8 mouse cellular contexts compared by ENCODE assay signal in genomic region chr12:112941156-112941775, GRCm38 (mm10). TPM values are rescaled to one million over a fixed set of nuclear protein-coding genes. Genes with fewer than 3 reads are reported as not detected.
DNase-seq lines count a peak whose midpoint lies in the region; ATAC-seq and TF ChIP-seq lines count a peak whose summit lies in the region.

No protein-coding gene starts in this region.

- peak overlapping the region; percentile 80 for H3K4me2 ChIP-seq in embryonic facial prominence, embryonic 15.5 days (replicated peaks)
- peak overlapping the region; percentile 75 for H3K4me2 ChIP-seq in intestine, embryonic 14.5 days (ENCODE audit: low read length)
- H3K4me2 ChIP-seq in liver, embryonic 16.5 days (ENCODE audit: low read depth, low read length), result peak overlapping the region; percentile 80
- H3K4me2 ChIP-seq in stomach, embryonic 16.5 days (ENCODE audit: low read depth, low read length), result peak overlapping the region; percentile 78

- 33% methylated on average over 10 of the region's 10 CpGs for WGBS in embryonic facial prominence, embryonic 15.5 days
- WGBS in intestine, embryonic 14.5 days, result 41% methylated on average over 10 of the region's 10 CpGs
- WGBS in liver, embryonic 16.5 days (ENCODE audit: insufficient replicate concordance), result 35% methylated on average over 10 of the region's 10 CpGs
- 35% methylated on average over 10 of the region's 10 CpGs for WGBS in stomach, embryonic 16.5 days

- no peak for TF ChIP-seq CTCF in E14TG2a.4 (conservative IDR thresholded peaks at IDR 0.05; ENCODE audit: low read length)

- peak overlapping the region; percentile 62 for H3K9ac ChIP-seq in embryonic facial prominence, embryonic 15.5 days
- H3K9ac ChIP-seq in intestine, embryonic 14.5 days (ENCODE audit: low read length), result peak overlapping the region; percentile 60
- peak overlapping the region; percentile 75; the same call in 1 of the 2 replicates for H3K9ac ChIP-seq in liver, embryonic 16.5 days (ENCODE audit: low read depth, low read length)
- H3K9ac ChIP-seq in stomach, embryonic 16.5 days (ENCODE audit: low read length), result peak overlapping the region; percentile 85

- no peak for ATAC-seq in cerebellum, adult (ENCODE audit: insufficient number of reproducible peaks, low FRiP score, low TSS enrichment)
- ATAC-seq in embryonic facial prominence, embryonic 15.5 days (ENCODE audit: insufficient number of reproducible peaks, low FRiP score, low TSS enrichment, low read depth), result no peak
- ATAC-seq in intestine, embryonic 14.5 days (replicated peaks; ENCODE audit: low FRiP score, low TSS enrichment, low read depth), result no peak; the same call in 1 of the 2 replicates
- no peak for ATAC-seq in liver, embryonic 16.5 days (ENCODE audit: low read depth)
- no peak for ATAC-seq in stomach, embryonic 16.5 days (ENCODE audit: insufficient read depth, low FRiP score)

- no peaks in the 10 kb centered on the region for H3K9me3 ChIP-seq in E14TG2a.4 (ENCODE audit: low read length)
- H3K9me3 ChIP-seq in embryonic facial prominence, embryonic 15.5 days (replicated peaks), result no peaks in the 10 kb centered on the region
- no peaks in the 10 kb centered on the region for H3K9me3 ChIP-seq in intestine, embryonic 14.5 days (ENCODE audit: control insufficient read depth, low read length)
- H3K9me3 ChIP-seq in liver, embryonic 16.5 days (replicated peaks; ENCODE audit: control insufficient read depth, low read length), result no peaks in the 10 kb centered on the region
- H3K9me3 ChIP-seq in stomach, embryonic 16.5 days (replicated peaks; ENCODE audit: control insufficient read depth, low read length), result no peaks in the 10 kb centered on the region

- peak overlapping the region; percentile 86 for H3K27ac ChIP-seq in embryonic facial prominence, embryonic 15.5 days (replicated peaks)
- H3K27ac ChIP-seq in intestine, embryonic 14.5 days (ENCODE audit: low read depth), result peak overlapping the region; percentile 79; the same call in 1 of the 2 replicates
- H3K27ac ChIP-seq in liver, embryonic 16.5 days (ENCODE audit: low read length), result no peak overlapping the region; the same call in 1 of the 2 replicates
- peak overlapping the region; percentile 85 for H3K27ac ChIP-seq in stomach, embryonic 16.5 days (ENCODE audit: low read length)

- H3K27me3 ChIP-seq in E14TG2a.4 (ENCODE audit: insufficient read depth, low read length), result peaks cover 12% of the 10 kb centered on the region
- no peaks in the 10 kb centered on the region for H3K27me3 ChIP-seq in embryonic facial prominence, embryonic 15.5 days
- H3K27me3 ChIP-seq in intestine, embryonic 14.5 days (replicated peaks; ENCODE audit: control insufficient read depth, insufficient read depth, low read length), result no peaks in the 10 kb centered on the region
- H3K27me3 ChIP-seq in liver, embryonic 16.5 days (ENCODE audit: control insufficient read depth, insufficient read depth, low read depth, low read length), result peaks cover 2% of the 10 kb centered on the region; the same call in 1 of the 2 replicates
- H3K27me3 ChIP-seq in stomach, embryonic 16.5 days (ENCODE audit: control insufficient read depth, insufficient read depth, low read length), result no peaks in the 10 kb centered on the region

- peak overlapping the region; percentile 78 for H3K4me3 ChIP-seq in E14TG2a.4 (replicated peaks; ENCODE audit: low read length)
- peak overlapping the region; percentile 79 for H3K4me3 ChIP-seq in embryonic facial prominence, embryonic 15.5 days (replicated peaks)
- H3K4me3 ChIP-seq in intestine, embryonic 14.5 days (ENCODE audit: low read depth, low read length), result peak overlapping the region; percentile 74
- H3K4me3 ChIP-seq in liver, embryonic 16.5 days (ENCODE audit: low read depth, low read length), result peak overlapping the region; percentile 73
- H3K4me3 ChIP-seq in stomach, embryonic 16.5 days (replicated peaks; ENCODE audit: low read length), result peak overlapping the region; percentile 69

- H3K4me1 ChIP-seq in E14TG2a.4 (replicated peaks; ENCODE audit: low read depth, low read length), result peaks cover 59% of the 10 kb centered on the region
- H3K4me1 ChIP-seq in embryonic facial prominence, embryonic 15.5 days, result peaks cover 47% of the 10 kb centered on the region
- peaks cover 13% of the 10 kb centered on the region for H3K4me1 ChIP-seq in intestine, embryonic 14.5 days (replicated peaks; ENCODE audit: control insufficient read depth, insufficient read depth, low read length)
- H3K4me1 ChIP-seq in liver, embryonic 16.5 days (ENCODE audit: control insufficient read depth, low read depth, low read length), result peaks cover 9% of the 10 kb centered on the region
- peaks cover 29% of the 10 kb centered on the region for H3K4me1 ChIP-seq in stomach, embryonic 16.5 days (ENCODE audit: control insufficient read depth, insufficient read depth, low read length)

- peak; percentile 60 for DNase-seq in cerebellum, adult 11 months
- DNase-seq in intestine, embryonic 14.5 days (ENCODE audit: low spot score), result no peak
- no peak for DNase-seq in embryo, embryonic 10.5 days (ENCODE audit: low spot score)

- H3K36me3 ChIP-seq in E14TG2a.4 (ENCODE audit: insufficient read depth, low read length), result peaks cover 5% of the 10 kb centered on the region; the same call in 1 of the 2 replicates
- no peaks in the 10 kb centered on the region for H3K36me3 ChIP-seq in embryonic facial prominence, embryonic 15.5 days
- no peaks in the 10 kb centered on the region for H3K36me3 ChIP-seq in intestine, embryonic 14.5 days (ENCODE audit: control insufficient read depth, insufficient read depth, low read length)
- no peaks in the 10 kb centered on the region for H3K36me3 ChIP-seq in liver, embryonic 16.5 days (ENCODE audit: control insufficient read depth, insufficient read depth)
- H3K36me3 ChIP-seq in stomach, embryonic 16.5 days (ENCODE audit: control insufficient read depth, insufficient read depth, low read length), result no peaks in the 10 kb centered on the region

RNA-seq across cellular contexts. Expression of gene Nudt14, which starts 0.7 kb away (rescaled TPM):
- 93.4 and 94.7 TPM in 2 replicates for polyA plus RNA-seq in embryonic facial prominence, embryonic 15.5 days (2015; fragmentation: Nextera tagmentation; extraction: Ambion mirVana)
- 102 and 105 TPM in 2 replicates for polyA plus RNA-seq in intestine, embryonic 14.5 days (2014; fragmentation: Nextera tagmentation; extraction: Ambion mirVana)
- 12.1 and 13.3 TPM in 2 replicates for polyA plus RNA-seq in liver, embryonic 16.5 days (2015; fragmentation: Nextera tagmentation; extraction: Ambion mirVana)
- polyA plus RNA-seq in stomach, embryonic 16.5 days (2015; fragmentation: Nextera tagmentation; extraction: Ambion mirVana), result 80.2 and 81.9 TPM in 2 replicates

RNA-seq across cellular contexts. Expression of gene Jag2, which starts 11.7 kb away (rescaled TPM):
- polyA plus RNA-seq in embryonic facial prominence, embryonic 15.5 days (2015; fragmentation: Nextera tagmentation; extraction: Ambion mirVana), result 13.0 and 14.3 TPM in 2 replicates
- polyA plus RNA-seq in intestine, embryonic 14.5 days (2014; fragmentation: Nextera tagmentation; extraction: Ambion mirVana), result 4.1 and 4.4 TPM in 2 replicates
- polyA plus RNA-seq in liver, embryonic 16.5 days (2015; fragmentation: Nextera tagmentation; extraction: Ambion mirVana), result 0.21 and 0.34 TPM in 2 replicates
- 5.1 and 6.4 TPM in 2 replicates for polyA plus RNA-seq in stomach, embryonic 16.5 days (2015; fragmentation: Nextera tagmentation; extraction: Ambion mirVana)

RNA-seq across cellular contexts. Expression of gene Btbd6, which starts 35.0 kb away (rescaled TPM):
- polyA plus RNA-seq in embryonic facial prominence, embryonic 15.5 days (2015; fragmentation: Nextera tagmentation; extraction: Ambion mirVana), result 28.9 and 31.5 TPM in 2 replicates
- polyA plus RNA-seq in intestine, embryonic 14.5 days (2014; fragmentation: Nextera tagmentation; extraction: Ambion mirVana), result 21.7 and 23.2 TPM in 2 replicates
- 4.5 and 4.9 TPM in 2 replicates for polyA plus RNA-seq in liver, embryonic 16.5 days (2015; fragmentation: Nextera tagmentation; extraction: Ambion mirVana)
- polyA plus RNA-seq in stomach, embryonic 16.5 days (2015; fragmentation: Nextera tagmentation; extraction: Ambion mirVana), result 16.2 and 20.6 TPM in 2 replicates

RNA-seq across cellular contexts. Expression of gene Brf1, which starts 59.2 kb away (rescaled TPM):
- 62.4 and 70.9 TPM in 2 replicates for polyA plus RNA-seq in embryonic facial prominence, embryonic 15.5 days (2015; fragmentation: Nextera tagmentation; extraction: Ambion mirVana)
- 53.8 and 55.8 TPM in 2 replicates for polyA plus RNA-seq in intestine, embryonic 14.5 days (2014; fragmentation: Nextera tagmentation; extraction: Ambion mirVana)
- 22.8 and 25.7 TPM in 2 replicates for polyA plus RNA-seq in liver, embryonic 16.5 days (2015; fragmentation: Nextera tagmentation; extraction: Ambion mirVana)
- 50.3 and 53.9 TPM in 2 replicates for polyA plus RNA-seq in stomach, embryonic 16.5 days (2015; fragmentation: Nextera tagmentation; extraction: Ambion mirVana)
